Mouse (Mus musculus) gastrocnemius, adult 2 months (tissue): Measurements from ENCODE around the gene Disp3. TPM values are rescaled to one million over a fixed set of nuclear protein-coding genes. Genes with fewer than 3 reads are reported as not detected.

ENCODE experiments used
- DNase-seq: peaks from one replicate; pipeline ENCODE4 v3.0.0; 2022
- H3K27ac ChIP-seq: fragments of 200-600 bp; 2 replicates; pipeline ENCODE4 v1.8.1; 2022; ENCODE audit warnings: mild to moderate bottlenecking
- H3K4me3 ChIP-seq: fragments of 200-600 bp; 2 replicates; pipeline ENCODE4 v1.8.1; 2022; ENCODE audit warnings: mild to moderate bottlenecking, moderate library complexity
- CTCF ChIP-seq: fragments of 200-600 bp; IDR thresholded peaks from 2 replicates; pipeline ENCODE4 v1.8.1; 2022; ENCODE audit warnings: antibody characterized with exemption, mild to moderate bottlenecking, moderate library complexity
- intact Hi-C: fragments of 180-260 bp; cut with DNase I; formaldehyde crosslinking; loops from one replicate; pipeline ENCODE4 v1.15.1; 2025
- total RNA-seq, 2 experiments: library from RNA; stranded (reverse); gene quantifications; 2 replicates each; pipeline ENCODE4 v1.2.3; 2021

The Disp3 gene
- total RNA-seq, 2 experiments from 2014 or later, result not detected

GRCm38 (mm10) chr4:148232124-148232523 lies 55.6 kb downstream of the Disp3 start:
- no peak for TF ChIP-seq CTCF
- Histone ChIP-seq H3K4me3 (no peak overlapping the region), H3K27ac (no peak overlapping the region)
- DNase-seq, result no peak
- intact Hi-C loops, result no loop called here

GRCm38 (mm10) chr4:148229646-148230045 lies 58.1 kb downstream of the Disp3 start:
- intact Hi-C loops, result no loop called here
- H3K4me3 ChIP-seq, result no peak overlapping the region
- no peak overlapping the region for H3K27ac ChIP-seq
- peak; percentile 36 for DNase-seq
- TF ChIP-seq CTCF, result no peak

GRCm38 (mm10) chr4:148222983-148223382 lies 64.8 kb downstream of the Disp3 start:
- intact Hi-C loops, result no loop called here

GRCm38 (mm10) chr4:148220656-148221055 lies 67.1 kb downstream of the Disp3 start:
- TF ChIP-seq CTCF, result no peak
- intact Hi-C loops, result no loop called here
- no peak overlapping the region for H3K27ac ChIP-seq
- no peak for DNase-seq
- H3K4me3 ChIP-seq, result no peak overlapping the region

More at GRCm38 (mm10) chr4:148222983-148223382, 64.8 kb downstream of the Disp3 start:
- Histone ChIP-seq H3K4me3 (no peak overlapping the region), H3K27ac (no peak overlapping the region)
- no peak for TF ChIP-seq CTCF
- DNase-seq, result no peak

GRCm38 (mm10) chr4:148218238-148218637 lies 69.5 kb downstream of the Disp3 start:
- no peak for TF ChIP-seq CTCF
- Histone ChIP-seq H3K27ac (no peak overlapping the region), H3K4me3 (no peak overlapping the region)
- DNase-seq, result no peak
- intact Hi-C loops, result no loop called here

GRCm38 (mm10) chr4:148215264-148215900 lies 72.4 kb downstream of the Disp3 start:
- intact Hi-C loops, result no loop called here
- TF ChIP-seq CTCF, result no peak
- H3K27ac ChIP-seq, result no peak overlapping the region
- no peak for DNase-seq
- no peak overlapping the region for H3K4me3 ChIP-seq

GRCm38 (mm10) chr4:148214460-148215136 lies 73.2 kb downstream of the Disp3 start:
- Histone ChIP-seq H3K4me3 (no peak overlapping the region), H3K27ac (no peak overlapping the region)
- intact Hi-C loops, result no loop called here
- no peak for DNase-seq
- TF ChIP-seq CTCF, result no peak

- H3K27ac ChIP-seq, result no peak overlapping the region
- intact Hi-C loops, result no loop called here
- no peak for TF ChIP-seq CTCF
- no peak overlapping the region for H3K4me3 ChIP-seq
- no peak for DNase-seq
These were observed 82.9 kb downstream of the Disp3 start for GRCm38 (mm10) chr4:148204873-148205232.

GRCm38 (mm10) chr4:148204061-148204872 lies 83.5 kb downstream of the Disp3 start:
- TF ChIP-seq CTCF, result no peak
- H3K27ac ChIP-seq, result no peak overlapping the region
- intact Hi-C loops, result no loop called here
- H3K4me3 ChIP-seq, result no peak overlapping the region
- DNase-seq, result no peak

- Histone ChIP-seq H3K4me3 (no peak overlapping the region), H3K27ac (no peak overlapping the region)
- intact Hi-C loops, result no loop called here
- DNase-seq, result no peak
- TF ChIP-seq CTCF, result no peak
These were observed 84.2 kb downstream of the Disp3 start for GRCm38 (mm10) chr4:148203557-148203956.

- Histone ChIP-seq H3K27ac (no peak overlapping the region), H3K4me3 (no peak overlapping the region)
- intact Hi-C loops, result no loop called here
- no peak for DNase-seq
- TF ChIP-seq CTCF, result no peak
These were observed 89.0 kb downstream of the Disp3 start for GRCm38 (mm10) chr4:148198721-148199120.

- no peak for DNase-seq
- intact Hi-C loops, result no loop called here
- Histone ChIP-seq H3K4me3 (no peak overlapping the region), H3K27ac (no peak overlapping the region)
- no peak for TF ChIP-seq CTCF
These were observed 93.4 kb downstream of the Disp3 start for GRCm38 (mm10) chr4:148194400-148194799.

GRCm38 (mm10) chr4:148192707-148193245 lies 95.0 kb downstream of the Disp3 start:
- DNase-seq, result no peak
- intact Hi-C loops, result no loop called here
- TF ChIP-seq CTCF, result no peak
- Histone ChIP-seq H3K27ac (no peak overlapping the region), H3K4me3 (no peak overlapping the region)

Other genes with a start within 250 kb of the Disp3 start
- 1 to 10 TPM; 4.7 to 5.0 TPM for gene Clcn6, start 249.1 kb downstream of the Disp3 start, total RNA-seq
- gene Mthfr, start 248.9 kb downstream of the Disp3 start, total RNA-seq, result 10 to 100 TPM in 1 of 2 experiments, 1 to 10 TPM in 1; 6.9 to 14.2 TPM
- gene Agtrap, start 199.9 kb downstream of the Disp3 start, total RNA-seq, result 10 to 100 TPM in 1 of 2 experiments, 1 to 10 TPM in 1; 9.8 to 12.6 TPM
- 10 to 100 TPM; 10.3 to 18.0 TPM for gene Mad2l2, start 157.6 kb downstream of the Disp3 start, total RNA-seq
- under 1 TPM in 1 of 2 experiments, not detected in 1; 0.03 TPM for gene Draxin, start 157.3 kb downstream of the Disp3 start, total RNA-seq
- 10 to 100 TPM; 36.8 to 46.4 TPM for gene Fbxo6, start 135.8 kb downstream of the Disp3 start, total RNA-seq
- gene Fbxo44, start 127.5 kb downstream of the Disp3 start, total RNA-seq, result 1 to 10 TPM; 7.5 to 9.7 TPM
- under 1 TPM in 1 of 2 experiments, not detected in 1; 0.43 TPM for gene Fbxo2, start 127.3 kb downstream of the Disp3 start, total RNA-seq
- gene Ubiad1, start 156.8 kb upstream of the Disp3 start, total RNA-seq, result 10 to 100 TPM; 10.3 to 18.0 TPM
- gene Mtor, start 160.6 kb upstream of the Disp3 start, total RNA-seq, result 10 to 100 TPM; 36.3 to 37.1 TPM
- 10 to 100 TPM; 27.8 to 52.8 TPM for gene Angptl7, start 212.5 kb upstream of the Disp3 start, total RNA-seq